Mouse (Mus musculus) heart, adult 2 months (tissue): ENCODE data around the gene Shisa2.

ENCODE experiments used
- CTCF ChIP-seq: fragments of 200-600 bp; IDR thresholded peaks from 2 replicates; pipeline ENCODE4 v1.8.1; 2022; ENCODE audit warnings: antibody characterized with exemption, mild to moderate bottlenecking, moderate library complexity
- EP300 ChIP-seq: fragments of 200-500 bp; IDR thresholded peaks from 2 replicates; pipeline ENCODE4 v1.6.1; 2011; ENCODE audit warnings: low read depth, low read length, control low read depth; ENCODE audit not compliant: insufficient read depth
- POLR2A ChIP-seq: fragments of 200-500 bp; IDR thresholded peaks from 2 replicates; pipeline ENCODE4 v1.6.1; 2011; ENCODE audit warnings: mild to moderate bottlenecking, low read depth, low read length, control low read depth; ENCODE audit not compliant: insufficient read depth

DNA sequence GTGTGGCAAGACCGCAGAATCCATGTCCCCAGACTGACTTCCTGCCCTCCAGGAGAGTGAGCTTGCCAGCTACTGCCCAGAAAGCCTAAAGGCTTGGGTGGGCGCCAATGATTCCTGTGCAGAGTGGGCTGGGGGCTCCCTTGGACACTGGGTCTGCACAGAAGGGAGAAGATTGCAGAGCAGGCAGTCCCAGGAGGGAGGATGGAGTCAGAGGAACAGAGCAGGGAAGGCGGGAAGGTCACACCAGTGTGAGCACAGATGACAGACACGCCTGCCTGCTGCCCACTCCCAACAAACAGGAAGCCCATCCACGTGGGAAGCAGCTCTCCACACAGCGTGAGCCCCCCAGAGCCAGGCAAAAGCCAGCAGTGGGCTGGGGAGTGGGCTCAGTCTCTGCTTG is 24.2 kb downstream of the Shisa2 start:
- TF ChIP-seq CTCF (no peak), POLR2A (no peak), EP300 (no peak)
